Mouse (Mus musculus): ENCODE measurements at regions not wholly inside any gene's neighbourhood (a gene's known extent, or its start where the extent isn't known, plus 50 kb on each side); places are given as distances from the start of the nearest gene placed in this dataset.

DNA sequence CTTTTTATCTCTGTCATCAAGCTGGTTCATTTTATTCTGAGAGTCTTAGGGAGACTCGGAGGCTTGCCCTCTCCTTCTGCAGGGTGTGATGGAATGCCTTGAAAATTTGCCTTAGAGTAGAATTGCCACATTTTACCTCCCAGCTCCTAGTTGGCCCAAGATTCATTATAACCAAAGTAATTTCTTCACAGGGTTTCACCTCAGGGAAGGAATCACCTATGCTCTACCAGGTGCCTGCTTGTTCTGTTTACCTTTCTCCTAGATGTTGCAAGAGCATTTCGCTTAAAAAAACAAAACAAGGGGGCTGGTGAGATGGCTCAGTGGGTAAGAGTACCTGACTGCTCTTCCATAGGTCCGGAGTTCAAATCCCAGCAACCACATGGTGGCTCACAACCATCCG lies 134.8 kb downstream of the Plk2 start:
- no peaks in the 10 kb centered on the region for H3K4me1 ChIP-seq (ENCODE audit: control insufficient read depth, low read depth, low read length)
- no peak overlapping the region for H3K27ac ChIP-seq (ENCODE audit: low read length)
- H3K4me2 ChIP-seq (ENCODE audit: low read depth, low read length), result no peak overlapping the region
- no peak for ATAC-seq (ENCODE audit: low read depth)
- H3K9ac ChIP-seq (ENCODE audit: low read depth, low read length), result no peak overlapping the region
- H3K36me3 ChIP-seq (ENCODE audit: control insufficient read depth, insufficient read depth), result no peaks in the 10 kb centered on the region
- 69% methylated on average over 4 of the region's 4 CpGs for WGBS (ENCODE audit: insufficient replicate concordance)
- no peak overlapping the region for H3K4me3 ChIP-seq (ENCODE audit: low read depth, low read length)
- no peaks in the 10 kb centered on the region for H3K27me3 ChIP-seq (ENCODE audit: control insufficient read depth, insufficient read depth, low read depth, low read length)
- H3K9me3 ChIP-seq (replicated peaks; ENCODE audit: control insufficient read depth, low read length), result no peaks in the 10 kb centered on the region

DNA sequence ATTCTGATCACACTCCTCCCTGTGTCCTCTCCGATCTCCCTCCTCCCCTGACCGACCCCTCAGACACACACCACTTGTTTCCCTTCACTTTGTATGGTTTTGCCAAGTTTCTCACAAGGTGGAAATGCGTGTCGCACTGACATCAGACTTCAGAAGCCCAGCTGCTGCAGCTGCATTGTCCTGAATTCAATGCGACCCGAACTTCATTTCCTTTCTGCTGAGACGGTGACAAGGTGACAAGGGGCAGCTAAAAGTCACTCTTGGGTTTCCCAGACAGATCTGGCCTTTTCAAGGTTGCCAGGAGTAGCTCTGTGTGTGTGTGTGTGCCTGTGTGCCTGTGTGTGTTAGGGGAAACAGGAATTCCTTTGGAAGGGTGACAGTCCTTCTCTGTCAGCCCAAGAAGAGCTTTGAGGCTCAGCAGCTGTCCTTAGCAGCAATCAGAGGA lies 139.5 kb downstream of the Plk2 start:
- no peaks in the 10 kb centered on the region for H3K9me3 ChIP-seq (replicated peaks; ENCODE audit: control insufficient read depth, low read length)
- H3K27me3 ChIP-seq (ENCODE audit: control insufficient read depth, insufficient read depth, low read depth, low read length), result no peaks in the 10 kb centered on the region
- no peak overlapping the region for H3K27ac ChIP-seq (ENCODE audit: low read length)
- no peaks in the 10 kb centered on the region for H3K36me3 ChIP-seq (ENCODE audit: control insufficient read depth, insufficient read depth)
- H3K9ac ChIP-seq (ENCODE audit: low read depth, low read length), result no peak overlapping the region
- 31% methylated on average over 7 of the region's 7 CpGs for WGBS (ENCODE audit: insufficient replicate concordance)
- ATAC-seq (ENCODE audit: low read depth), result peak; percentile 37; the same call in 1 of the 2 replicates
- H3K4me3 ChIP-seq (ENCODE audit: low read depth, low read length), result no peak overlapping the region
- no peaks in the 10 kb centered on the region for H3K4me1 ChIP-seq (ENCODE audit: control insufficient read depth, low read depth, low read length)
- no peak overlapping the region for H3K4me2 ChIP-seq (ENCODE audit: low read depth, low read length)

DNA sequence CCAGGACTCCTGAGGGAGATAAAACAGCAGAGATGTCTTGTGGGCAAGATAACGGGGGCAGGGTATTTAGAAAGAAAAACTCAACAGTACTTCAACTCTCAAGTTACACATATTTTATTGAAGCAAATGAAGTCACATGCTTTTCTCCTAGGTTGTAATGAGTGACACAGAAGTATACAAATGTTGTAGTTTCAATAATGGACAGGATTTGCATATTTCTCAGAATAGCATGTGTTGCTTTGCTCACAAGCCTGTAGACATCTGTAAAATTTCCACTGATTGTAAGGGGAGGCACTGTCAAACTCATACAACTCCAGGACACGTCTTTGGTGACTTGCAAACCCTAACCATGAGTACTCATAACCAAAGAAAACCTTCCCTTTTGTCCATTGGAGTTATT lies 140.9 kb downstream of the Plk2 start:
- no peak for ATAC-seq (ENCODE audit: low read depth)
- H3K36me3 ChIP-seq (ENCODE audit: control insufficient read depth, insufficient read depth), result no peaks in the 10 kb centered on the region
- no peak overlapping the region for H3K4me3 ChIP-seq (ENCODE audit: low read depth, low read length)
- H3K27ac ChIP-seq (ENCODE audit: low read length), result no peak overlapping the region
- H3K4me2 ChIP-seq (ENCODE audit: low read depth, low read length), result no peak overlapping the region
- H3K9ac ChIP-seq (ENCODE audit: low read depth, low read length), result no peak overlapping the region
- no peaks in the 10 kb centered on the region for H3K9me3 ChIP-seq (replicated peaks; ENCODE audit: control insufficient read depth, low read length)
- no peaks in the 10 kb centered on the region for H3K4me1 ChIP-seq (ENCODE audit: control insufficient read depth, low read depth, low read length)
- H3K27me3 ChIP-seq (ENCODE audit: control insufficient read depth, insufficient read depth, low read depth, low read length), result no peaks in the 10 kb centered on the region
- WGBS (ENCODE audit: insufficient replicate concordance), result 51% methylated on average over 2 of the region's 2 CpGs

DNA sequence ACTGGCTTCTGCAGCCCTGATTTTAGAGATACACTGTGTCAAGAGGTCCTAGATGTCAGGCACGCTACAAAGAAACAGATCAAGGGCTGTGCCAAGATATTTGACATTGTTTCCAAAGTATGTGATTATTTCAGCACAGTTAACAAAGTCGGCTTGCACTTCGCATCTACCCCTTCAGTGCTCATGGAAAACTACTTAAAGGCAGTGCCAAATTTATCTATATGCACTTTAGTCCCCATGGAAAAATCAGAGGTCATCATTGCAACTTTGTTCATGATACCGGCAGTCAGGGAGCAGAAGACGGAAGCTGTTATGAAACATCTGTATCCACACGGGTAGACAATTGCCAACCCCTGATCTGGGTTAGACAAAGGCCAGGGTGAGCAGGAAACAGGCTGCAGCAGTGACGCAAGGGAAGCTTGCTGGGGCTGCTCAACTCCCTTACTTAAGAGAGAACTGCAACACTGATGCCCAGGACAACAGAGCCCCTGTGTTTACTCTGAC lies 143.2 kb downstream of the Plk2 start:
- no peak overlapping the region for H3K4me2 ChIP-seq (ENCODE audit: low read depth, low read length)
- H3K4me3 ChIP-seq (ENCODE audit: low read depth, low read length), result no peak overlapping the region
- WGBS (ENCODE audit: insufficient replicate concordance), result 33% methylated on average over 7 of the region's 7 CpGs
- no peaks in the 10 kb centered on the region for H3K4me1 ChIP-seq (ENCODE audit: control insufficient read depth, low read depth, low read length)
- ATAC-seq (ENCODE audit: low read depth), result peak; percentile 69
- no peak overlapping the region for H3K9ac ChIP-seq (ENCODE audit: low read depth, low read length)
- H3K27ac ChIP-seq (ENCODE audit: low read length), result no peak overlapping the region
- no peaks in the 10 kb centered on the region for H3K27me3 ChIP-seq (ENCODE audit: control insufficient read depth, insufficient read depth, low read depth, low read length)
- no peaks in the 10 kb centered on the region for H3K9me3 ChIP-seq (replicated peaks; ENCODE audit: control insufficient read depth, low read length)
- no peaks in the 10 kb centered on the region for H3K36me3 ChIP-seq (ENCODE audit: control insufficient read depth, insufficient read depth)

DNA sequence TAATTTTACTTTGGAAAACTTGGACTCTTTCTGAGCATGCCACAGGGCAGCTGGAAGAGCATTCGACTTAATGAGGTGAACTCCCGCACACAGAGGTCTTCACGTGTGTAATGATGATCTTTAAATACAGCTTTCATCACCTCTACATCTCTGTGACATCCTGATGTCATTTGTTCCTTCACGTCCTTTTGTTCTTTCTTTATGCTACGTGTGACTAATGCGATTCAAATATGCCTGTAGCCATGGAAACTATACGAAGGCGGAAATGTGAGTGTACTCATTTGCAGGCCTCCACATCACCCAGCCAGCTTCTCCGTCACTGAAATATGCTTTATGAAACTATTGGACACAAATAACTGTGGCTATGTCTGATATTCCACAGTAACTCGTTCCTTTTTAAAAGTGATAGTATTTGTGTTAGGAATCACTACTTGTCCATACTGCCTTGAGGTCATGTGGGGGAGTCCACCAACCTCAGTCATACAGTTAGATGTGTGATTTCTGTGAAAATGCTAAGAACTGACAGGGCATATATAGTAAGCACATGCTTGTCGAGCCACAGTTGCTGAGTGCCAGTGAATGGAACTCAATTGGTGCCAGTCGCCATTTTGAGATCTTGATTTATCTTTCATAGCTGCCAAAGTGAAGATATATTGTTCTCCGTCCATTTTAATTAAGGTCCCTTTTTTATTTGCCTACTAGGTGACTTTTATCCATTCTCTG lies 145.9 kb downstream of the Plk2 start:
- no peak for ATAC-seq (ENCODE audit: low read depth)
- WGBS (ENCODE audit: insufficient replicate concordance), result 68% methylated on average over 13 of the region's 13 CpGs
- Histone ChIP-seq H3K27me3 (ENCODE audit: control insufficient read depth, insufficient read depth, low read depth, low read length) (no peaks in the 10 kb centered on the region), H3K36me3 (ENCODE audit: control insufficient read depth, insufficient read depth) (no peaks in the 10 kb centered on the region), H3K4me1 (ENCODE audit: control insufficient read depth, low read depth, low read length) (no peaks in the 10 kb centered on the region), H3K27ac (ENCODE audit: low read length) (no peak overlapping the region), H3K4me3 (ENCODE audit: low read depth, low read length) (no peak overlapping the region), H3K4me2 (ENCODE audit: low read depth, low read length) (no peak overlapping the region), H3K9ac (ENCODE audit: low read depth, low read length) (no peak overlapping the region), H3K9me3 (replicated peaks; ENCODE audit: control insufficient read depth, low read length) (no peaks in the 10 kb centered on the region)

DNA sequence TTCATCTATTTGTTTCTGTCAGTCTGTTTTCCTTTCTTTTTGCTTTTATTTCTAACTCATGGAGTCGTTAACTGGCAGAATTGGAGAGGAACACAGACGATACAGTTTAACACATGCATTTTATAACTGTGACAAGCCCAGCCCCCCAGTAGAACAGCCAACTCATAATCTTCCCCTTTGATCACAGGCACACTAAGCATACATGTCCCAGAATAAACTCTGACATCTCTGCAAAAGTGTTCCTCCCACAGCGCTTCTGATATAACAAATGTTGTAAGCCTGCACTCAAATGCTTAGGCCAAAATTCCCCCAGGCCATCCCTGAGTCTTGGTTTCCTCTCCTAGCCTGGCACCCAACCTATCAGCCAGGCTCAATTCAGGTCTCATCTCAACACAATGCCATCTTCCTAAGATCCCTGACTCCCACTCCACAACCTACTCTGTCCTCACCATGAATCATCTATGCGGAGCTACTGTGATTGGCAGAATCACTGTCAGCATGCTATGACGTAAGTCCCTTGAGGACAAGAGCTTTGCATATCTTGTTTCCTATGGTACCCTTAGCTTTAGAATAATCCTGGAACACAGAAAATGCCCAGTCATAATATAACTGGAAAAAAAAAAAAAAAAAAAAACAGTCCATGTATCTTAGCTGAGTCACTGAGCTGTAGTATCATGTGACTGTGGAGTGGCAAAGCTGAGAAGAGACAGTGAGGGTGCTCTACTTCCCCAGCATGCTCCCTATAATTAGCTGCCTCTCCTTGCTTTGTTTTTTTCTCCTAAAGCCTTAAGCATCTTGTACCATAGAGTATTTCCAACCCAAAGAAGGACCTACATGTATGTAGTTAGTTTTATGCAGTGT lies 146.7 kb downstream of the Plk2 start:
- Histone ChIP-seq H3K9ac (ENCODE audit: low read depth, low read length) (no peak overlapping the region), H3K36me3 (ENCODE audit: control insufficient read depth, insufficient read depth) (no peaks in the 10 kb centered on the region), H3K9me3 (replicated peaks; ENCODE audit: control insufficient read depth, low read length) (no peaks in the 10 kb centered on the region), H3K4me1 (ENCODE audit: control insufficient read depth, low read depth, low read length) (no peaks in the 10 kb centered on the region), H3K4me2 (ENCODE audit: low read depth, low read length) (no peak overlapping the region), H3K4me3 (ENCODE audit: low read depth, low read length) (no peak overlapping the region), H3K27ac (ENCODE audit: low read length) (no peak overlapping the region), H3K27me3 (ENCODE audit: control insufficient read depth, insufficient read depth, low read depth, low read length) (no peaks in the 10 kb centered on the region)
- 70% methylated on average over 5 of the region's 5 CpGs for WGBS (ENCODE audit: insufficient replicate concordance)
- no peak for ATAC-seq (ENCODE audit: low read depth)

DNA sequence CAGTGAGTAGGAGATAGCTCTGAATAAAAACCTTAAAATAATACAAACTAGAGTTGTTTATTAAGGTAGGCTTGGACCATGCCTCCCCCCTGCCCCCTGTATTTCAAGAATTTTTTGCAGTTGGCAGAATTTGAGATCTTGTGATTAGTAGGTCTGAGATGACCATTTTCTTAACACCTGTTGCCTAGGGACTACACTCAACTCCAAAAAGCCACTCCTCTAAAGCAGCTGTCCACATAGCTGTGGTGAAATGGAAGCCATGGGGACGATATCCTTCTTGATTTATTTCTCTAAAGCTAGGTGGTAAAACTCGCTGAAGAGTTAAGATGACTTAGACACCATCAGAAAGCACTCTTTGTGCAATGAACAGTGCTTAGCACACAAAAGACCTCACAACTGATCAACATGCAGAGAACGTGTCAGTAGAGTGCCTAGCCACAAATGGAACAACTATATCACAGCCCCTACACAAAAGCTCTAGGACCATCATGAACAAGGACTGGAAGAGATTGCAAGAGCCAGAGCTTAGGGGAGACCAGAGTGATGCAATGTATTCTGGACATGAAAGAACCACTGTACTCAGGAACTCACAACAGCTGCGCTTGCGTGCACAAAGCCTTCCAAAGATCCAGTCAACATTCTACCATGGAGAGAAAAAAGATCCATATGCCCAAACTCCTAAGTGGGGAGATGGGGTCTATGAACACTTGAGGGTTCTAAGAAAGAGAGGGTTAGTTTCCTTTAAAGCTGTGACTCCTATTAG lies 147.6 kb downstream of the Plk2 start:
- H3K9ac ChIP-seq (ENCODE audit: low read depth, low read length), result no peak overlapping the region
- no peak overlapping the region for H3K4me2 ChIP-seq (ENCODE audit: low read depth, low read length)
- ATAC-seq (ENCODE audit: low read depth), result no peak
- 67% methylated on average over 5 of the region's 5 CpGs for WGBS (ENCODE audit: insufficient replicate concordance)
- H3K27ac ChIP-seq (ENCODE audit: low read length), result no peak overlapping the region
- no peaks in the 10 kb centered on the region for H3K36me3 ChIP-seq (ENCODE audit: control insufficient read depth, insufficient read depth)
- no peaks in the 10 kb centered on the region for H3K9me3 ChIP-seq (replicated peaks; ENCODE audit: control insufficient read depth, low read length)
- H3K27me3 ChIP-seq (ENCODE audit: control insufficient read depth, insufficient read depth, low read depth, low read length), result no peaks in the 10 kb centered on the region
- H3K4me3 ChIP-seq (ENCODE audit: low read depth, low read length), result no peak overlapping the region
- no peaks in the 10 kb centered on the region for H3K4me1 ChIP-seq (ENCODE audit: control insufficient read depth, low read depth, low read length)

DNA sequence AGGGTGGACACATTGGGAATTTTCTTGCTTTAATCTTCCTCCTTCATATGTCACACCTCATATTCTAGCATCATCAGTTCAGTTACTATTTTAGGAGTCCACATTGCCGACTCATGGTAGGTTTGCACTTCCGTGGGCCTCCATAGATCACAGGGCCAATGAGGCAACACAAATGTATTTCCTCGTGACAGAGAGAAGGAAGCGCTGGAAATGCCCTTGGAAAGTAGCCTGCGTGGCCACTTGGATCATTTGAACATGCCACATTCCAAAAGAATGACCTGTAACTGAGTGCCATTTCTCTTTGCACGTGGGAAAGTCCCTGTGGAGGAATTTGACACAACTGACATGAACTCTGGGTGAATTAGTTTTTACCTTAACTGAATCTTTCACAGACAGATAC lies 150.6 kb downstream of the Plk2 start:
- Histone ChIP-seq H3K4me1 (ENCODE audit: control insufficient read depth, low read depth, low read length) (no peaks in the 10 kb centered on the region), H3K27ac (ENCODE audit: low read length) (no peak overlapping the region), H3K4me2 (ENCODE audit: low read depth, low read length) (no peak overlapping the region), H3K36me3 (ENCODE audit: control insufficient read depth, insufficient read depth) (no peaks in the 10 kb centered on the region), H3K9ac (ENCODE audit: low read depth, low read length) (no peak overlapping the region), H3K4me3 (ENCODE audit: low read depth, low read length) (no peak overlapping the region), H3K9me3 (replicated peaks; ENCODE audit: control insufficient read depth, low read length) (no peaks in the 10 kb centered on the region), H3K27me3 (ENCODE audit: control insufficient read depth, insufficient read depth, low read depth, low read length) (no peaks in the 10 kb centered on the region)
- WGBS (ENCODE audit: insufficient replicate concordance), result 31% methylated on average over 6 of the region's 6 CpGs
- no peak for ATAC-seq (ENCODE audit: low read depth)
